Mouse (Mus musculus): Measurements from ENCODE around the gene Gm10428.

DNA sequence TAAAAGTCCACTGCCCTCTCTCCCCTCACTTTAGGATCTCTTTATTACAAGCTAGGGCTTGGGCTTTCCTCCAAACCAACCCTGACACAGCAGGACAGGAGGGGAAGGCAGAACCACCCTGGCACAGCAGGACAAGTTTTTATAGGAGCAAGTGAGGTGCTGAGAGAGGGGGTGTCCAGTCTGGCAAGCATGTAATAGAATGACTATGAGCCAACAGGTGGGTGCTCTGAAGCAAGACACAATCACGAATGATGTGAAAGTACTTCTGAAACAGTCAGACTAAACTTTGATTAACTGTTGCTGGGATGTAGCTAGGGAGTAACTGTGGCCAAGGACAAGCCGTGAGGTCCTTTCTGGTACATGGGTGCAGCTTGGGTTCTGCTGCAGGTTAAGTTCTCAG is 46.8 kb upstream of the Gm10428 start:
- TF ChIP-seq CTCF (IDR thresholded peaks at IDR 0.05; ENCODE audit: insufficient read depth, low read depth, low read length) (no peak), POLR2A (IDR thresholded peaks at IDR 0.05; ENCODE audit: insufficient read depth, low read depth, low read length) (no peak)
